Mouse (Mus musculus): ENCODE data around the gene Ccni. TPM values are rescaled to one million over a fixed set of nuclear protein-coding genes. Genes with fewer than 3 reads are reported as not detected.
A peak's percentile ranks its signal among the peaks of the same experiment; 100 is the strongest.

Ccni gene
- polyA plus RNA-seq, 1 experiment = 234 TPM

GRCm38 (mm10) chr5:93234605-93235004 lies 28.3 kb upstream of the Ccni start:
- Histone ChIP-seq H3K4me3 (ENCODE audit: insufficient read depth, low read length) (no peak overlapping the region), H3K27ac (ENCODE audit: insufficient read depth, low read depth, low read length) (no peak overlapping the region), H3K4me1 (ENCODE audit: control insufficient read depth, insufficient read depth, low read length) (no peaks in the 10 kb centered on the region)
- TF ChIP-seq POLR2A (IDR thresholded peaks at IDR 0.05; ENCODE audit: borderline replicate concordance, low read depth, low read length) (no peak), CTCF (IDR thresholded peaks at IDR 0.05; ENCODE audit: low read depth, low read length) (no peak)

GRCm38 (mm10) chr5:93234130-93234529 lies 27.8 kb upstream of the Ccni start:
- Histone ChIP-seq H3K27ac (ENCODE audit: insufficient read depth, low read depth, low read length) (no peak overlapping the region), H3K4me3 (ENCODE audit: insufficient read depth, low read length) (no peak overlapping the region), H3K4me1 (ENCODE audit: control insufficient read depth, insufficient read depth, low read length) (no peaks in the 10 kb centered on the region)
- TF ChIP-seq CTCF (IDR thresholded peaks at IDR 0.05; ENCODE audit: low read depth, low read length) (no peak), POLR2A (IDR thresholded peaks at IDR 0.05; ENCODE audit: borderline replicate concordance, low read depth, low read length) (no peak)

DNA sequence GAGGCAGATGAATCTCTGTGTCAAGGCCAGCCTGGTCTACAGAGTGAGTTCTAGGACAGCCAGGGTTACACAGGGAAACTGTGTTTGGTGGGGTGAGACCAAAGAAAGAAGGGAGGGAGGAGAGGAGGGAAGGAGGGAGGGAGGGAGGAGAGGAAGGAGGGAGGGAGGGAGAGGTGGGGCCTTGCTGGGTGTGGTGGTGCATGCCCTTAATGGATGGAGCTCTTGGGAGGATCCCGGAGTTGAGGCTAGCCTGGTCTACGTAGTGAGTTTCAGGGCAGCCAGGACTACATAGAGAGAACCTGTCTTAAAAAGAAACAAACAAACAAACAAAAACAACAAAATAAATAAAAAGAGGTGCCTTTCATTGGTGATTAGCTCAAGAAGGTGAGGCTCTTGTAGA lies 26.5 kb upstream of the Ccni start:
- Histone ChIP-seq H3K27ac (ENCODE audit: insufficient read depth, low read depth, low read length) (no peak overlapping the region), H3K4me3 (ENCODE audit: insufficient read depth, low read length) (no peak overlapping the region), H3K4me1 (ENCODE audit: control insufficient read depth, insufficient read depth, low read length) (no peaks in the 10 kb centered on the region)
- TF ChIP-seq CTCF (IDR thresholded peaks at IDR 0.05; ENCODE audit: low read depth, low read length) (no peak), POLR2A (IDR thresholded peaks at IDR 0.05; ENCODE audit: borderline replicate concordance, low read depth, low read length) (no peak)

DNA sequence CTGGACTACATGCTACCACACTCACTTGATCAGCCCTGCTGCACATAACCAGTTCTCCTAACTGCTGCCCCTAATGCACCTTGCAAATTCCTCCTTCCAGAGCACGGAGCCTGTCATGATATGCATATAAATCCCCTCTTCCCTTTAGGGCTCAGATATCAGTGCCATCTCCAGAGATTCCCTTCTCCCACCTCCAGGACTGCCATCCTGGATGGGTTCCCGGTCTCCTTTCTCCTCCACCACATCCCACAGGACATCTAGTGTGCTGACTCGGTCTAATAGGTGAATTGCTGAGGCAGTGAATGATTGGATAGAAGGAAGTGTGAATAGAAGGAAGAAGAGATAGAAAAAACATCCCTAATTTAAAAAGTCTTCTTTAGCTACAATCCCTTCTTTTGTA lies 25.4 kb upstream of the Ccni start:
- TF ChIP-seq POLR2A (IDR thresholded peaks at IDR 0.05; ENCODE audit: borderline replicate concordance, low read depth, low read length) = no peak
- no peak for TF ChIP-seq CTCF (IDR thresholded peaks at IDR 0.05; ENCODE audit: low read depth, low read length)
- Histone ChIP-seq H3K4me3 (ENCODE audit: insufficient read depth, low read length) (no peak overlapping the region), H3K27ac (ENCODE audit: insufficient read depth, low read depth, low read length) (no peak overlapping the region), H3K4me1 (ENCODE audit: control insufficient read depth, insufficient read depth, low read length) (no peaks in the 10 kb centered on the region)

GRCm38 (mm10) chr5:93229527-93229926 lies 23.2 kb upstream of the Ccni start:
- no peak overlapping the region for H3K4me3 ChIP-seq (ENCODE audit: insufficient read depth, low read length)
- H3K27ac ChIP-seq (ENCODE audit: insufficient read depth, low read depth, low read length) = no peak overlapping the region
- H3K4me1 ChIP-seq (ENCODE audit: control insufficient read depth, insufficient read depth, low read length) = no peaks in the 10 kb centered on the region
- TF ChIP-seq CTCF (IDR thresholded peaks at IDR 0.05; ENCODE audit: low read depth, low read length) = no peak
- no peak for TF ChIP-seq POLR2A (IDR thresholded peaks at IDR 0.05; ENCODE audit: borderline replicate concordance, low read depth, low read length)

GRCm38 (mm10) chr5:93227157-93227556 lies 20.9 kb upstream of the Ccni start:
- Histone ChIP-seq H3K27ac (ENCODE audit: insufficient read depth, low read depth, low read length) (no peak overlapping the region), H3K4me1 (ENCODE audit: control insufficient read depth, insufficient read depth, low read length) (no peaks in the 10 kb centered on the region), H3K4me3 (ENCODE audit: insufficient read depth, low read length) (no peak overlapping the region)

DNA sequence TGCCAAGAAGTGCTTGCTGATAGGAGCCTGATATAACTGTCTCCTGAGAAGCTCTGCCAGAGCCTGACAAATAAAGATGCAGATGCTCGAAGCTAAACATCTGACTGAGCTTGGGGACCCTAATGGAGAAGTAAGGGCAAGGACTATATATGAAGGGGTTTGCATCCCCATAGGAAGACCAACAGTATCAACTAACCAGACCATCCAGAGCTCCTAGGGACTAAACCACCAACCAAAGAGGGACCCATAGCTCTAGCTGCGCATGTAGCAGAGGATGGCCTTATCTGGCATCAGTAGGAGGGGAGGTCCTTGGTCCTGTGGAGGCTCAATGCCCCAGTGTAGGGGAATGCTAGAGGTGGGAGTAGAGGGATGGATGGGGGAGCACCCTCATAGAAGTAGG lies 18.3 kb upstream of the Ccni start:
- H3K27ac ChIP-seq (ENCODE audit: insufficient read depth, low read depth, low read length) = no peak overlapping the region
- no peaks in the 10 kb centered on the region for H3K4me1 ChIP-seq (ENCODE audit: control insufficient read depth, insufficient read depth, low read length)
- TF ChIP-seq CTCF (IDR thresholded peaks at IDR 0.05; ENCODE audit: low read depth, low read length) (no peak), POLR2A (IDR thresholded peaks at IDR 0.05; ENCODE audit: borderline replicate concordance, low read depth, low read length) (no peak)
- H3K4me3 ChIP-seq (ENCODE audit: insufficient read depth, low read length) = no peak overlapping the region

More at GRCm38 (mm10) chr5:93227157-93227556, 20.9 kb upstream of the Ccni start:
- no peak for TF ChIP-seq POLR2A (IDR thresholded peaks at IDR 0.05; ENCODE audit: borderline replicate concordance, low read depth, low read length)
- TF ChIP-seq CTCF (IDR thresholded peaks at IDR 0.05; ENCODE audit: low read depth, low read length) = no peak

GRCm38 (mm10) chr5:93221661-93222060 lies 15.4 kb upstream of the Ccni start:
- H3K4me1 ChIP-seq (ENCODE audit: control insufficient read depth, insufficient read depth, low read length) = no peaks in the 10 kb centered on the region
- H3K27ac ChIP-seq (ENCODE audit: insufficient read depth, low read depth, low read length) = no peak overlapping the region
- TF ChIP-seq POLR2A (IDR thresholded peaks at IDR 0.05; ENCODE audit: borderline replicate concordance, low read depth, low read length) = no peak
- no peak for TF ChIP-seq CTCF (IDR thresholded peaks at IDR 0.05; ENCODE audit: low read depth, low read length)
- no peak overlapping the region for H3K4me3 ChIP-seq (ENCODE audit: insufficient read depth, low read length)

- no peak overlapping the region for H3K27ac ChIP-seq (ENCODE audit: insufficient read depth, low read depth, low read length)
- TF ChIP-seq POLR2A (IDR thresholded peaks at IDR 0.05; ENCODE audit: borderline replicate concordance, low read depth, low read length) = no peak
- H3K4me1 ChIP-seq (ENCODE audit: control insufficient read depth, insufficient read depth, low read length) = no peaks in the 10 kb centered on the region
- no peak overlapping the region for H3K4me3 ChIP-seq (ENCODE audit: insufficient read depth, low read length)
Measured at GRCm38 (mm10) chr5:93218375-93218774, 12.1 kb upstream of the Ccni start.

DNA sequence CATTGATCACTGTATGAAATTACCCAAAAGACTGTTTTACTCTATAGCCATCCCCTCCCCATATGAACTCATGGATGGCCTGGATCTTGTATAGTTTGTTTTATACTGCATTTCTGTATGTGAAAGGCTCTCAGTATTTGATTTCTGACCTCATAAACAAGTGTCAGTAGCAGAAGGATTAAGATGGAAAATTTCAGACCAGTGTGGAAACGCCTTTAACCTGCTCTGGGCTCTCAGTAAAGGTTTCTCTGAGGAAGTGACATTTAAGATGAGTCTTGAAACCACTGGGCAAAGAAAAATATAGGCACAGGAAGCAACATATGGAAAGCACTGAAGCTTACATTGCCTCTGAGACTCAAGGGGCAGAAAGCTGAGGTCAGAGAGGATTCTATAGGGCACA lies 1.3 kb upstream of the Ccni start:
- H3K27ac ChIP-seq (ENCODE audit: insufficient read depth, low read depth, low read length) = no peak overlapping the region
- H3K4me3 ChIP-seq (ENCODE audit: insufficient read depth, low read length) = no peak overlapping the region
- H3K4me1 ChIP-seq (ENCODE audit: control insufficient read depth, insufficient read depth, low read length) = peaks cover 5% of the 10 kb centered on the region
- no peak for TF ChIP-seq POLR2A (IDR thresholded peaks at IDR 0.05; ENCODE audit: borderline replicate concordance, low read depth, low read length)
- no peak for TF ChIP-seq CTCF (IDR thresholded peaks at IDR 0.05; ENCODE audit: low read depth, low read length)

DNA sequence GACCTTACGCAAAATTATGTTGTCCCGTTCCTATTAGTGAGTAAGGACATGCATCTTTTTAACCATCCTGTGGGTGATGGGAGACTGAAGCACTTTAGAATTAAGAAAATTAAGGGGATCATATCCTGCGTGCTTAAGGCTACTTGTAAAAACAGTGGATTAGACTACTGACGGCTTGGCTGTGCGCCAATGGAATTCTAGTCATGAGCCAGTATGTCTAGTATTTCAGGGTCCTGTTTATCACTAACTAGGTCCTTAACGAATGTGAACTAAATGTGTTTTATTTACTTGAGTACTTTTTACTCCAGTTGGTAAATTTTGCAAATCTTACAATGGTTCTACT lies 682 bp upstream of the Ccni start:
- H3K4me3 ChIP-seq (ENCODE audit: insufficient read depth, low read length) = peak overlapping the region; percentile 73
- TF ChIP-seq CTCF (IDR thresholded peaks at IDR 0.05; ENCODE audit: low read depth, low read length) (no peak), POLR2A (IDR thresholded peaks at IDR 0.05; ENCODE audit: borderline replicate concordance, low read depth, low read length) (no peak)
- peak overlapping the region; percentile 49 for H3K27ac ChIP-seq (ENCODE audit: insufficient read depth, low read depth, low read length)
- H3K4me1 ChIP-seq (ENCODE audit: control insufficient read depth, insufficient read depth, low read length) = peaks cover 5% of the 10 kb centered on the region

All from bone marrow macrophage, adult 2 months (primary cell).